Mouse (Mus musculus) limb, embryonic 12.5 days (tissue): Measurements from ENCODE around the gene Fam180a. TPM values are rescaled to one million over a fixed set of nuclear protein-coding genes. Genes with fewer than 3 reads are reported as not detected.
A peak's percentile ranks its signal among the peaks of the same experiment; 100 is the strongest.

Source experiments
- ATAC-seq: fragments of 200-750 bp; cut with Nextera tagmentation; 2 replicates; pipeline ENCODE4 v1.8.0; 2017; ENCODE audit warnings: low read depth, moderate TSS enrichment; ENCODE audit not compliant: insufficient number of reproducible peaks, insufficient read depth, low FRiP score, low TSS enrichment
- H3K27ac ChIP-seq: fragments of 300-500 bp; sonication (generic); 2 replicates; pipeline ENCODE4 v1.5.1; 2016; ENCODE audit warnings: mild to moderate bottlenecking, moderate library complexity
- H3K27me3 ChIP-seq: fragments of 300-500 bp; sonication (generic); 2 replicates; pipeline ENCODE4 v1.6.1; 2016; ENCODE audit warnings: mild to moderate bottlenecking, moderate library complexity
- H3K36me3 ChIP-seq: fragments of 300-500 bp; sonication (generic); 2 replicates; pipeline ENCODE4 v1.6.1; 2016; ENCODE audit warnings: mild to moderate bottlenecking, moderate library complexity
- H3K4me1 ChIP-seq: fragments of 300-500 bp; sonication (generic); replicated peaks from 2 replicates; pipeline ENCODE4 v1.6.1; 2016
- H3K4me2 ChIP-seq: fragments of 300-500 bp; sonication (generic); 2 replicates; pipeline ENCODE4 v1.6.1; 2016; ENCODE audit warnings: mild to moderate bottlenecking, moderate library complexity
- H3K4me3 ChIP-seq: fragments of 300-500 bp; sonication (generic); replicated peaks from 2 replicates; pipeline ENCODE4 v1.5.1; 2016; ENCODE audit warnings: mild to moderate bottlenecking
- H3K9ac ChIP-seq: fragments of 300-500 bp; sonication (generic); replicated peaks from 2 replicates; pipeline ENCODE4 v1.6.1; 2016; ENCODE audit warnings: mild to moderate bottlenecking, moderate library complexity
- H3K9me3 ChIP-seq: fragments of 300-500 bp; sonication (generic); 2 replicates; pipeline ENCODE4 v1.6.1; 2016; ENCODE audit warnings: mild to moderate bottlenecking, moderate library complexity
- whole genome bisulfite sequencing: fragments of 180-500 bp; shearing (Covaris S2); methylation state at CpG from one replicate; pipeline ENCODE4 v1.1.7; 2016; 5-methylcytosine and 5-hydroxymethylcytosine counted together
- polyA plus RNA-seq: library from polyadenylated mRNA; unstranded; fragments of >200 nt; fragmentation: Nextera tagmentation; extraction: Ambion mirVana; gene quantifications from 2 replicates; pipeline ENCODE4 v1.2.1, GENCODE M21; 2016

Fam180a gene
- polyA plus RNA-seq, 1 experiment from 2014 or later = not detected

GRCm38 (mm10) chr6:35288114-35288761, 37.7 kb downstream of the Fam180a start:
- Histone ChIP-seq H3K4me1 (peaks cover 30% of the 10 kb centered on the region), H3K27ac (peak overlapping the region; percentile 30; the same call in 1 of the 2 replicates), H3K4me3 (no peak overlapping the region), H3K9me3 (no peaks in the 10 kb centered on the region), H3K27me3 (no peaks in the 10 kb centered on the region), H3K4me2 (no peak overlapping the region), H3K36me3 (no peaks in the 10 kb centered on the region), H3K9ac (no peak overlapping the region)
- no peak for ATAC-seq
- WGBS = 83% methylated on average over 11 of the region's 11 CpGs

- Histone ChIP-seq H3K4me1 (no peaks in the 10 kb centered on the region), H3K27ac (no peak overlapping the region), H3K4me3 (no peak overlapping the region), H3K9ac (no peak overlapping the region), H3K27me3 (no peaks in the 10 kb centered on the region), H3K4me2 (no peak overlapping the region), H3K36me3 (no peaks in the 10 kb centered on the region), H3K9me3 (no peaks in the 10 kb centered on the region)
- WGBS = 87% methylated on average over 10 of the region's 10 CpGs
- no peak for ATAC-seq
Observed at GRCm38 (mm10) chr6:35279306-35279705, 46.6 kb downstream of the Fam180a start.

DNA sequence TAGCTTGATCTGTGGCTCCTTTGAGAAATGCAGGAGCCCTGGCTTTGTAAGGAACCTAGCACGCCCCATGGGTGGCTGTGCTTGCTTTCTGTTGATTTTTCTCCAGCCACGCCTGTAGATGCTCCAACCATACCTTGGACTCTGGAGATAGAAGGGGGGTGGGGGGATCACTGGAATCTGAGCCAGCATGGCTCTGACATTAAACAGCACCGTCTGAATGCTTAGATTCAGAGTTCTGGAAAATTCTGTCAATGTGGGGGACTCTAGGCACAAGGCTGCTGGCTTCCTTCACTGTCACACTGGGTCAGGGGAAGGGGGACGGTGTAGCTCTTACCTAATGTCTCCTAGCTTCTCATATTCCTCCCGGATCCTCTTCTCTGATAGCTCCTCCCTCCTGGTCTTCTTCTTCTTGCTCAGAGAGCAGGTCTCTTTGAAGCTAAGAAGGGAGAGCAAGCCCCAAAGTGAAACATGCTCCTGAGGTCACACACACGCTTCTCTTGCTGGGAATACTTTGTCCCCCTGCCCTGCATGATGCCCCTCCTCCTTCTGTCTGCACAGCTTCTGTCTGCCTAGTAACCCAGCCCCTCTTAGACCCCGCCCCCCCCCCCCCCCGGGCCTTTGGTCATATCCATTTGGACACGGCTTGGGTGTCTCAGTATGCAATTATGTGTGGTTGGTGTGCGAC, 47.9 kb downstream of the Fam180a start:
- Histone ChIP-seq H3K4me2 (no peak overlapping the region), H3K9ac (no peak overlapping the region), H3K36me3 (no peaks in the 10 kb centered on the region), H3K4me1 (no peaks in the 10 kb centered on the region), H3K27ac (no peak overlapping the region), H3K4me3 (no peak overlapping the region), H3K9me3 (no peaks in the 10 kb centered on the region), H3K27me3 (no peaks in the 10 kb centered on the region)
- no peak for ATAC-seq
- WGBS = 60% methylated on average over 10 of the region's 10 CpGs

- H3K27me3 ChIP-seq = no peaks in the 10 kb centered on the region
- H3K36me3 ChIP-seq = 0 out of 2 replicates have a peak, but pooled peaks cover 5% of the 10 kb centered on the region
- peaks cover 4% of the 10 kb centered on the region; the same call in 1 of the 2 replicates for H3K9me3 ChIP-seq
- no peak overlapping the region for H3K9ac ChIP-seq
- WGBS = 69% methylated on average over 11 of the region's 11 CpGs
- no peak overlapping the region for H3K4me3 ChIP-seq
- no peak overlapping the region for H3K4me2 ChIP-seq
- H3K27ac ChIP-seq = no peak overlapping the region
- ATAC-seq = no peak
- no peaks in the 10 kb centered on the region for H3K4me1 ChIP-seq
Observed at GRCm38 (mm10) chr6:35273391-35274082, 52.4 kb downstream of the Fam180a start.

DNA sequence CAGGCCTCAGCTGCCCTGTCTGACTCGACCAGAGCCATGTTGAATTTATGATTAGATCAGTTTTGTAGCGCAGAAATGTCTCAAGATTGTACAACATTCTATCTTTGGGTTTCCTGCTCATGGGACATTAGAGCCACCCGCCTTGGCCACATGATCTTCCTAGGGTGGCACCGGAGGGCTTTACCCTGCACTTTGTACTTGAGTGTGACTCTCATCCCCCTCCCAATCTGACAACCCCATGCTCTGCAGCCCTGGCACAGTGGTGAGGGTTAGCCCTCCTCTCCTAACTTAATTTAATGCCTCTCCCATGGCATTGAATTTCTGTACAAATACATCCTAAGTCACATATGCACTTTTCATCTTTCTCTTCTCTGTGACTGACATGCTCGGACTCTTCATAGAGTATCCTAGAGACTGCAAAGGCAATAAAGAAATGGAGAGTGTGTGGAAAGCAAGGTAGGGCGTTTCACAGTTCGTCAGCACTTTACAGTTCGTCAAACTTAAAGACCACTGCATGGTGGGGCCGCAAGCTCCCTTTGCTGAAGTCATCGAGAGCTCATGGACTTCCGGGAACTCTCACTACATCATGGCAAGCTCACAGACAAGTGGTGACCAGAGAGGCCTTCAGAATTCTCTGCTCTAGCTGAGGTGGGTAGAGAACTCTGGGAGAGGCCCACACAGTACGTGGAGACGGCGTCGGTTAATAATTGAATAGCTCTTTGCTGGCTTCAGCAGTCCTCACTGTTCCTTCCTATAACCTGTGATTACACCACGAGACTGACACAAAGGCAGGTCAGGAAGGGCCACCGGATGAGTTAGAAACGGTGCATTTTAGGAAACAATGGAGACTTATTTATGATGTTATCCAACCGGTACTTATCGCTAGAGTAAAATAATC, 53.8 kb downstream of the Fam180a start:
- H3K4me3 ChIP-seq = no peak overlapping the region
- ATAC-seq = no peak
- peaks cover 4% of the 10 kb centered on the region; the same call in 1 of the 2 replicates for H3K9me3 ChIP-seq
- 90% methylated on average over 20 of the region's 20 CpGs for WGBS
- H3K4me1 ChIP-seq = no peaks in the 10 kb centered on the region
- 0 out of 2 replicates have a peak, but pooled peaks cover 6% of the 10 kb centered on the region for H3K36me3 ChIP-seq
- H3K9ac ChIP-seq = no peak overlapping the region
- H3K27ac ChIP-seq = no peak overlapping the region
- no peaks in the 10 kb centered on the region for H3K27me3 ChIP-seq
- no peak overlapping the region for H3K4me2 ChIP-seq

- Histone ChIP-seq H3K4me3 (no peak overlapping the region), H3K9me3 (peaks cover 4% of the 10 kb centered on the region; the same call in 1 of the 2 replicates), H3K27ac (no peak overlapping the region), H3K4me2 (no peak overlapping the region), H3K27me3 (no peaks in the 10 kb centered on the region), H3K9ac (no peak overlapping the region), H3K4me1 (peaks cover 3% of the 10 kb centered on the region), H3K36me3 (0 out of 2 replicates have a peak, but pooled peaks cover 6% of the 10 kb centered on the region)
- 89% methylated on average over 12 of the region's 12 CpGs for WGBS
- no peak for ATAC-seq
Observed at GRCm38 (mm10) chr6:35271094-35271855, 54.7 kb downstream of the Fam180a start.

DNA sequence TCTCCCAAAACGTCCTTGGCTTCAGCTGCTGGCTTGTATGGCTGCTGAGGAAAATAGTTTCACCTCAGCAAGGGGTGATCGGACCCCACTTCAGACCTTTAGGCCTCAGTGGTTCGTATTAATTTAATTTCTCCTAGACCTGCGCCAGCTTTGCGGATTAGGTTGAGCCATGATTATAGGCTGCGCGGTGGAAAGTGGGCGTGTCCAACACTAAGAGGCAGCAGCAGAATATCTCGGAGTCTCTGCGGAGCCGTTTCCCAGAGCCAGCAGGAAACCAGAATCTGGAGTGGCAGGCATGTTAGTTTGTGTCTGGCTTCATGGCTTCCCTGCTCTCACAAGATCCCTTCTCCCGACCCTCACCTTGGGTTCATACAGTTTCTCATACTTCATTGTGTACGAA, 56.3 kb downstream of the Fam180a start:
- Histone ChIP-seq H3K9ac (no peak overlapping the region), H3K36me3 (0 out of 2 replicates have a peak, but pooled peaks cover 6% of the 10 kb centered on the region), H3K9me3 (peaks cover 4% of the 10 kb centered on the region; the same call in 1 of the 2 replicates), H3K27ac (no peak overlapping the region), H3K4me3 (no peak overlapping the region), H3K4me2 (no peak overlapping the region), H3K4me1 (peaks cover 7% of the 10 kb centered on the region), H3K27me3 (no peaks in the 10 kb centered on the region)
- no peak for ATAC-seq
- WGBS = 74% methylated on average over 13 of the region's 13 CpGs

GRCm38 (mm10) chr6:35268711-35269110, 57.2 kb downstream of the Fam180a start:
- H3K9ac ChIP-seq = no peak overlapping the region
- peaks cover 4% of the 10 kb centered on the region; the same call in 1 of the 2 replicates for H3K9me3 ChIP-seq
- H3K4me2 ChIP-seq = no peak overlapping the region
- H3K36me3 ChIP-seq = peaks cover 12% of the 10 kb centered on the region; the same call in 1 of the 2 replicates
- WGBS = 96% methylated on average over 13 of the region's 13 CpGs
- H3K27ac ChIP-seq = no peak overlapping the region
- H3K27me3 ChIP-seq = no peaks in the 10 kb centered on the region
- H3K4me3 ChIP-seq = no peak overlapping the region
- peaks cover 7% of the 10 kb centered on the region for H3K4me1 ChIP-seq
- no peak for ATAC-seq

DNA sequence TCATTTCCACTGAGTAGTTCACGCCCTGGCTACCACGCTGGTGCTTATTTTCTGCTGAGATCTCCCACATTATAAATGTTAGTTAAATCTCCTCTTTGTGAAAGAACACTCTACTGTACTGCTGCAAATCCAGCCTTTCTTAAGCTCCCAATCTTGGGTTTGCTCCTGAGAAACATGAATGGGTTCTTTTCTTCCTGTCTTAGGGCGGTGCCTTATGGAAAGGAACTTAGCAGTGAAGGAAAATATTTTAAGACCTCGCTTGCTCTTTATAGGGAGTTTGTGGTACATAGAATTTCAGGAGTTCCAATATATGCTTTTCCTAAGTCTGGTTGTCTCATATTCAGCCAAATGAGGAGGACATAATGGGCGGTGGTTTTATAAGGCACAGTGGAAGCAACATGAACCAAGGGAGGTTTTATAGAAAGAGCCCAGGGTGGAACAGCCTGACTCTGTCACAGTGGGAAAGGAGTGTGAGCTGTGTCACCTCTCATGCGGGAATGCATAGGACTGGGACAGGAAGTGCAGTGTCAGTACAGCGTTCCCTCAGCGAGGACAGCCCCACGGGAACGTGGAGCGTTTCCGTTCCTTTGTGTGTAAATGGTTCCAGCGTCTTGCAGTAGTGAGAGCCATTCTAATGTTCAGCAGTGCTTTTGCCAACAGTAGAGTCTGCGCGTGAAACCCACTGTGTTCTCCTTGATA, 60.2 kb downstream of the Fam180a start:
- Histone ChIP-seq H3K27me3 (no peaks in the 10 kb centered on the region), H3K4me1 (peaks cover 7% of the 10 kb centered on the region), H3K4me3 (no peak overlapping the region), H3K9me3 (peaks cover 4% of the 10 kb centered on the region; the same call in 1 of the 2 replicates), H3K9ac (no peak overlapping the region), H3K4me2 (no peak overlapping the region), H3K36me3 (peaks cover 42% of the 10 kb centered on the region), H3K27ac (peak overlapping the region; percentile 81)
- peak; percentile 69; the same call in 1 of the 2 replicates for ATAC-seq
- WGBS = 81% methylated on average over 15 of the region's 15 CpGs
